Mouse (Mus musculus) neural tube, embryonic 12.5 days (tissue): Measurements from ENCODE around the gene Upf2. TPM values are rescaled to one million over a fixed set of nuclear protein-coding genes. Genes with fewer than 3 reads are reported as not detected.

Experiments used
- ATAC-seq: fragments of 200-750 bp; cut with Nextera tagmentation; 2 replicates; pipeline ENCODE4 v1.8.0; 2017; ENCODE audit warnings: low read depth, mild to moderate bottlenecking, moderate TSS enrichment, moderate library complexity; ENCODE audit not compliant: low FRiP score
- H3K27ac ChIP-seq: fragments of 300-500 bp; sonication (generic); 2 replicates; pipeline ENCODE4 v1.5.1; 2016
- H3K27me3 ChIP-seq: fragments of 300-500 bp; sonication (generic); replicated peaks from 2 replicates; pipeline ENCODE4 v1.6.1; 2016; ENCODE audit warnings: mild to moderate bottlenecking
- H3K36me3 ChIP-seq: fragments of 300-500 bp; sonication (generic); 2 replicates; pipeline ENCODE4 v1.6.1; 2016; ENCODE audit warnings: mild to moderate bottlenecking
- H3K4me1 ChIP-seq: fragments of 300-500 bp; sonication (generic); 2 replicates; pipeline ENCODE4 v1.6.1; 2016
- H3K4me2 ChIP-seq: fragments of 300-500 bp; sonication (generic); replicated peaks from 2 replicates; pipeline ENCODE4 v1.6.1; 2016; ENCODE audit warnings: mild to moderate bottlenecking
- H3K4me3 ChIP-seq: fragments of 300-500 bp; sonication (generic); 2 replicates; pipeline ENCODE4 v1.5.1; 2016
- H3K9ac ChIP-seq: fragments of 300-500 bp; sonication (generic); 2 replicates; pipeline ENCODE4 v1.6.1; 2016; ENCODE audit warnings: mild to moderate bottlenecking
- H3K9me3 ChIP-seq: fragments of 300-500 bp; sonication (generic); 2 replicates; pipeline ENCODE4 v1.6.1; 2016; ENCODE audit warnings: mild to moderate bottlenecking
- WGBS: fragments of 180-500 bp; shearing (Covaris S2); methylation state at CpG from one replicate; pipeline ENCODE4 v1.1.7; 2016; 5-methylcytosine and 5-hydroxymethylcytosine counted together
- polyA plus RNA-seq: library from polyadenylated mRNA; unstranded; fragments of >200 nt; fragmentation: Nextera tagmentation; extraction: Ambion mirVana; gene quantifications from 2 replicates; pipeline ENCODE4 v1.2.1, GENCODE M21; 2016

Upf2 gene
- polyA plus RNA-seq = 11.3 and 13.1 TPM in 2 replicates

DNA sequence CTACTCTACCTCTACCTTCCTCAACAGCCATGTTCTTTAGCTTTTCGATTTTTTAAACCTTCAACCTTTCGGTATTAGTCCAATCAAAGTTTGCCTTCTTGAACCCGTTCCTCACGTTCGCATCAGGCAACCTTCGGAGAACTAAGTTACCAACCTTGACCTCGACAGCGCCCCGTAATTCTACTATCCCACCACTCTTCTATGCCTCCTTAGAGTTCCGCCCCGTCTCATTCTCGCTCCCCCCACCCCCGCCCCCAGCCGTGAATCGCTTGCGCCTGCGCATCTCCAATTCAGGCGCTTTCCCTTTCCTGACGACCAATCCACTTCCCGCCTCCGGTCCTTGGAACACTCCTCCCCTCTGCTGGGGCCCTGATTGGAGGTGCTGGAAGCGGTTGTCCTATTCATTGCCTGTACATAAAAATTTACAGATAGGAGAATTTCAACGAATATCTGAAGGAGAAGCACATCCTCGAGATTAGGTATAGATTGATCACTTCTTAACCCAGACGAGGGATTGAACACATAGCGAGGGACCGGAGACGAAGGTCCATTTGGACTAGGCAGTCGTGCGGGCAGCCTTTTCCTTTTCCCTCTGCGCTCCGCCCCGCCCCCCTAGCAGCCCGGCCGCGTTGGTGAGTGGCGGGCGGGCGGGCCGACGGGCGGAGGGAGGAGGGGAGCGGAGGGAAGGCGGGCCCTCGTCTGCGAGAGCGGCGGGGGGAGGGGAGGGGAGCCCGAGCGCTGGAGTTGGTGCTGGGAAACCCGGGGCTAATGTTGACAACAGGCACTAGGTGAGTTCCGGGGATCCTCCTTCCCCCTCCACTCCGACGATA is at the start of gene Upf2:
TSS of gene Upf2 (plus strand) at position 704 of the 830 bp plus-strand sequence.
- H3K36me3 ChIP-seq = no peaks in the 10 kb centered on the region
- H3K27ac ChIP-seq = peak within 1 kb of the TSS; percentile 50
- peak; percentile 95 for ATAC-seq
- peak within 1 kb of the TSS; percentile 94 for H3K4me3 ChIP-seq
- H3K4me2 ChIP-seq = peak within 1 kb of the TSS; percentile 91
- no peaks in the 10 kb centered on the region for H3K9me3 ChIP-seq
- peaks cover 13% of the 10 kb centered on the region for H3K4me1 ChIP-seq
- no peaks in the 10 kb centered on the region for H3K27me3 ChIP-seq
- WGBS = under 1% methylated on average over 47 of the region's 54 CpGs
- peak within 1 kb of the TSS; percentile 94 for H3K9ac ChIP-seq

GRCm38 (mm10) chr2:5906092-5906491 is 45.2 kb upstream of the Upf2 start:
- H3K4me2 ChIP-seq = no peak overlapping the region
- no peaks in the 10 kb centered on the region for H3K27me3 ChIP-seq
- no peak for ATAC-seq
- no peaks in the 10 kb centered on the region for H3K4me1 ChIP-seq
- no peak overlapping the region for H3K9ac ChIP-seq
- H3K27ac ChIP-seq = no peak overlapping the region
- H3K4me3 ChIP-seq = no peak overlapping the region
- peaks cover 9% of the 10 kb centered on the region; the same call in 1 of the 2 replicates for H3K36me3 ChIP-seq
- whole genome bisulfite sequencing = 58% methylated on average over 5 of the region's 5 CpGs
- H3K9me3 ChIP-seq = no peaks in the 10 kb centered on the region

GRCm38 (mm10) chr2:5906625-5907024 is 44.6 kb upstream of the Upf2 start:
- H3K9ac ChIP-seq = no peak overlapping the region
- no peak overlapping the region for H3K4me3 ChIP-seq
- WGBS = 51% methylated on average over 3 of the region's 3 CpGs

DNA sequence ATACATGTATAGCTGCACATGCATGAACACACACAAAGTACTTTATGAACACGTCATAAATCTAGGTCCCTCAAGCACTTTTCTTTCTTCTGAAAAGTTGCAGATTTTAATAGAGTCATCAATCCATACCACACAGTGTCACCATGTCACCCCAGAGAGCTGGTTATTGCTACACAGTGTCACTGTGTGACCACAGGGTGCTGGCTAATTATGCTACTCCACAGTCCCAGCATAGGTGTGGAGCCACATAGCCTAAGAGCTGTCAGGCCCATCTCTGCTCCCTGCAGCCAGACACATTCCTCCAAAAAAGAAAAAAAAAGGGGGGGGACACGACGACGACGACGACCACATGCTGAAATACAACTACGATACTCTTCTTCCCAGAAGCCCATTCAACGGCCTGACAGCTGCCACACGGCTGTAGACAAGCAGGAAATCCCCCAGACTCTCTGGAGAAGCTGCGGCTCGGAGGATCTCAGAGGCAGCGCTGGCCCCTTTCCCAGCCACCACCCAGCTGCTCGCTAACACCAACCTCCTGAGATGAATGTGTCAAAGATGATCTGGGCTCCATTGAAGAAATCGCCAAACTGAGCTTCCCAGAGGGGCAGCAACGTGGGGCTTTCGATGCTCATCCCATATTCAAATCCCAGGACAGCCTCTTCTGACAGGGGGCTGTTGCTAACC is 39.8 kb upstream of the Upf2 start:
- Histone ChIP-seq H3K4me1 (0 out of 2 replicates have a peak, but pooled peaks cover 3% of the 10 kb centered on the region), H3K4me3 (no peak overlapping the region), H3K9me3 (no peaks in the 10 kb centered on the region), H3K4me2 (no peak overlapping the region), H3K9ac (no peak overlapping the region), H3K36me3 (peaks cover 4% of the 10 kb centered on the region; the same call in 1 of the 2 replicates), H3K27me3 (no peaks in the 10 kb centered on the region), H3K27ac (no peak overlapping the region)
- ATAC-seq = no peak
- 64% methylated on average over 16 of the region's 16 CpGs for WGBS

More at GRCm38 (mm10) chr2:5906625-5907024, 44.6 kb upstream of the Upf2 start:
- 0 out of 2 replicates have a peak, but pooled peaks cover under 1% of the 10 kb centered on the region for H3K4me1 ChIP-seq
- H3K27me3 ChIP-seq = no peaks in the 10 kb centered on the region
- H3K36me3 ChIP-seq = peaks cover 8% of the 10 kb centered on the region; the same call in 1 of the 2 replicates
- H3K4me2 ChIP-seq = no peak overlapping the region
- no peak for ATAC-seq
- H3K27ac ChIP-seq = no peak overlapping the region
- H3K9me3 ChIP-seq = no peaks in the 10 kb centered on the region

DNA sequence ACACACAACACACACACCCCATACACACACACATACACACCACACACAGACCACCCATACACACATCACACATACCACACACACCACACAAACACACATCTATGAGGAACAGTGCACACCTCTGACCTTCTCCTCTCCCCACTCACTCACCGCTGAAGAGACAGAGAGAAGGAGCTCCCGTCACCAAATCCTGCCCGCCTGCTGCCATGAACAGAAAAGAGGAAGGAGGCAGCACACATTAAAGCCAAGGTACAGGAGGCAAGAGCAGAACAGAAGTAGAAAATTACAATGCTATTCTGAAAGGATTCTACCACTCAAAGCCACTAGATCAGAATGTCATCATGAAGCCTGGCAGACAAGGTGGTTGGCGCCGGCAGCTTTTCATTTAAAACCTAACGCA is 28.4 kb upstream of the Upf2 start:
- H3K36me3 ChIP-seq = peaks cover 7% of the 10 kb centered on the region
- ATAC-seq = no peak
- no peaks in the 10 kb centered on the region for H3K4me1 ChIP-seq
- H3K9me3 ChIP-seq = no peaks in the 10 kb centered on the region
- H3K27ac ChIP-seq = no peak overlapping the region
- no peaks in the 10 kb centered on the region for H3K27me3 ChIP-seq
- no peak overlapping the region for H3K9ac ChIP-seq
- WGBS = 94% methylated on average over 6 of the region's 6 CpGs
- no peak overlapping the region for H3K4me3 ChIP-seq
- H3K4me2 ChIP-seq = no peak overlapping the region

- Histone ChIP-seq H3K9me3 (no peaks in the 10 kb centered on the region), H3K9ac (no peak overlapping the region), H3K27ac (no peak overlapping the region), H3K27me3 (no peaks in the 10 kb centered on the region), H3K4me1 (no peaks in the 10 kb centered on the region), H3K4me2 (no peak overlapping the region), H3K4me3 (no peak overlapping the region), H3K36me3 (peaks cover 12% of the 10 kb centered on the region)
- ATAC-seq = no peak
- 84% methylated on average over 9 of the region's 9 CpGs for WGBS
Observed at GRCm38 (mm10) chr2:5923786-5924185, 27.5 kb upstream of the Upf2 start.

DNA sequence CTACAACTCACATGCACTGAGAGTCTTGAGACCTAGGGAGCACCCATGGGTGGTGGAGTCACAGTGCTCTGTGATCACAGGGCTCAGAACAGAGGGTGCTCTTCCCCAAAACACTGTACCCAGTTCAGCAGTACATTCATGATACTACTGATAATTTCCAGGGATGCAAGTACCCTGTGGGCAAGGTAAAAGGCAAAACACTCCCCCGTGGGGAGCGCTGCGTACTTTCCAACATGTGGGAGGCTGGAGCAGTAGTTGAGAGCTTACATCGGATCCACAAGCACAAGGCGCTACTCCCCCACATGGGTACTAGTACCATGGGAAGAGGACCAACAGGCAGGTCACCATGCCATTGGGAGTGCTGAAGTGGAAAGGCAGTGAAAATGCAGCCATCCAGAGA is 23.8 kb upstream of the Upf2 start:
- 94% methylated on average over 5 of the region's 5 CpGs for WGBS
- Histone ChIP-seq H3K4me2 (no peak overlapping the region), H3K27ac (no peak overlapping the region), H3K9me3 (no peaks in the 10 kb centered on the region), H3K4me3 (no peak overlapping the region), H3K27me3 (no peaks in the 10 kb centered on the region), H3K4me1 (no peaks in the 10 kb centered on the region), H3K9ac (no peak overlapping the region), H3K36me3 (peaks cover 17% of the 10 kb centered on the region; the same call in 1 of the 2 replicates)
- no peak for ATAC-seq

DNA sequence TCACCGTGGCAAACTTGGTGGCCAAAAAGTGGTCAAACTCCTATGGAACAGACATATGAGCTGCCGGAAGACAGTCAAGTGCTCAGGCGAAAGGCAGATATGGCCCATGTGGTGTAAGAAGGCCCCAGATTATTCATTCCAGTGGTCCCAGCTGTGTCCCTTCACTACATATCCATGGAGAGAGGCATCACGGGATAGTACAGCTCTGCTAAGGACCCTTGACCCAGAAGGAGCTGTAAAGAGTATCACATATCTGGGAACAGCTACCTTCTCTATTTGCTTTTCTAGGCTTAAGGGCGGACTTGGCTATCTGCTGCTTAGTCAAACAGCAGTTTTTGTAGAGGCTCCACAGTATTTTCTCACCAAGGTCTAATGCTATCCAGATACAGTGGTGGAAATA is 21.5 kb upstream of the Upf2 start:
- H3K4me3 ChIP-seq = no peak overlapping the region
- ATAC-seq = no peak

DNA sequence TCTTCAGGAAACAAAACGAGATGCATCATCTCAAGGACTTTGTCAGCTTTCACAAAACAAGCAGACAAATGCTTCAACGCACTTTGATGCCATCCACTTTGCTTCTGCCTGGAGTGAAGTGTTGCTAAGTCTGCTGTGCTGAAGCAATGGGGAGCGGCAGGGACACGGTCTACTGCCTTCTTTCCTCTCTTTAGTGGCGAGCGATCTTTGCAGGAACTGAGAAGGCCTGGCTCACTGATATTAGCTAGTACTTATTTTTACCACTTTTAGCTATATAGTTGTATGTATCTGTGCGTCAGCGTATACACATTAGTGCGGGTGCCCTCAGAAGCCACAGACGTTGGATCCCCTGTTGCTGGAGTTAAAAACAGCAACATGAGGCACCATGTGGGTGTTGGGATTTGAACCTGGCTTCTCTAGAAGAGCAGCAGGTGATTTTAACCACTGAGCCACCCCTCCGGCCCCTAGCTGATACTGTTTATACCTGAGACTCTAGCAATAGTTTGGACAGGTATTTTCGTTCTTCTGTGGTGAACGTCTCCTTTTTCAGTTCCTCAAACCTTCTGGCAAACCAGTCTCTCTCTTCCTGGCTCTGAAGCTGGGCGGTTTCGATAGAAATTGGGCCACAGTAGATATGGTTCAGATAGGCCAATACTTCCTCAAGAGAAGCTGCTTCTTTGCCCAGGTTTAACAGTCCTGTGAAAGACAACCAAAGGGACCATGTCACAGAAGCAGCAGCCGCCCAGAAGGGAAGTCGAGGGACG is 20.8 kb upstream of the Upf2 start:
- Histone ChIP-seq H3K27ac (no peak overlapping the region), H3K36me3 (peaks cover 17% of the 10 kb centered on the region; the same call in 1 of the 2 replicates), H3K4me2 (no peak overlapping the region), H3K4me1 (no peaks in the 10 kb centered on the region), H3K9ac (no peak overlapping the region), H3K27me3 (no peaks in the 10 kb centered on the region), H3K9me3 (no peaks in the 10 kb centered on the region), H3K4me3 (no peak overlapping the region)
- WGBS = 91% methylated on average over 18 of the region's 18 CpGs
- no peak for ATAC-seq

More for the DNA sequence above, 21.5 kb upstream of the Upf2 start:
- Histone ChIP-seq H3K27me3 (no peaks in the 10 kb centered on the region), H3K27ac (no peak overlapping the region), H3K4me1 (no peaks in the 10 kb centered on the region), H3K9ac (no peak overlapping the region), H3K36me3 (peaks cover 17% of the 10 kb centered on the region; the same call in 1 of the 2 replicates), H3K9me3 (no peaks in the 10 kb centered on the region), H3K4me2 (no peak overlapping the region)
- 87% methylated on average over 5 of the region's 5 CpGs for WGBS

DNA sequence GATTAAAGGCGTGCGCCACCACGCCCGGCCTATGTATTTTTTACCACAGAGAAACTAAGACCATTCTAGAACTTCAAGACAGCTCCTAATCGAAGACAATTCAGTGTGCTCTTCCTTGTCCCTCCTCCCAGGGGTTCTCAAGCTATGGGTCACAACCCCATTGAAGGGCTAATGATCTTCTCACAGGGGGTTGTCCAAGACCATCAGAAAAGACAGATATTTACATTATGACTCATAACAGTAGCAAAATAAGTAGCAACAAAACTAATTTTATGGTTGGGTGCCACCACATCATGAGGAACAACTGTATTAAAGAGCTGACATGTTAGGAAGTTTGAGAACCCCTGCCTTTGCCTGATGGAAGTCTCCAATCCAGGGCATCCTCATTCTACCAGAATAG is 19.3 kb upstream of the Upf2 start:
- Histone ChIP-seq H3K9me3 (no peaks in the 10 kb centered on the region), H3K9ac (no peak overlapping the region), H3K4me1 (no peaks in the 10 kb centered on the region), H3K27me3 (no peaks in the 10 kb centered on the region), H3K4me2 (no peak overlapping the region), H3K4me3 (no peak overlapping the region), H3K27ac (no peak overlapping the region), H3K36me3 (peaks cover 17% of the 10 kb centered on the region; the same call in 1 of the 2 replicates)
- no peak for ATAC-seq
- 94% methylated on average over 5 of the region's 5 CpGs for WGBS

GRCm38 (mm10) chr2:5934936-5935335 is 16.3 kb upstream of the Upf2 start:
- no peak for ATAC-seq
- H3K36me3 ChIP-seq = 0 out of 2 replicates have a peak, but pooled peaks cover 5% of the 10 kb centered on the region
- no peak overlapping the region for H3K4me2 ChIP-seq
- H3K9ac ChIP-seq = no peak overlapping the region
- no peak overlapping the region for H3K27ac ChIP-seq
- H3K4me3 ChIP-seq = no peak overlapping the region
- no peaks in the 10 kb centered on the region for H3K4me1 ChIP-seq
- no peaks in the 10 kb centered on the region for H3K27me3 ChIP-seq
- no peaks in the 10 kb centered on the region for H3K9me3 ChIP-seq
- WGBS = 83% methylated on average over 3 of the region's 3 CpGs

DNA sequence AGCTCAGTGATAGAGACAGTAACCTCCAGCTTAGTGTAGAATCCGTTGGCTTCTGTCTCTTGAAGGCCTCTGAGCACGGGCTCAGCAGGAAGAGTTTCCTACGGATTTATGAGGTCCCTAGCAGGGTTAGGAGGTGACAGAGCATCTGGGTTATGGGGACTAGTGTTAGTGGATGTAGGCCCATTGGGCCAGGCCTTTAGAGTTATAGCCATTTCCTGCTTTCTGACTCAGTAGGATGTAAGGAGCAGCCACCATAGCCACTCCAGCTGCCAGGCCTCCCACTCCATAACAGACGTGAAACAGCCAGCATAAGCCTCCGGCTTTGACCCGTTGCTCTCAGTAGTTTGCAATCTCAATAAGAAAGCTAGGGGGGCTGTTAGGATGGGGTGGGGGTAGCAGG is 15.2 kb upstream of the Upf2 start:
- Histone ChIP-seq H3K4me1 (no peaks in the 10 kb centered on the region), H3K9me3 (no peaks in the 10 kb centered on the region), H3K4me3 (no peak overlapping the region), H3K27ac (no peak overlapping the region), H3K27me3 (no peaks in the 10 kb centered on the region), H3K4me2 (no peak overlapping the region), H3K36me3 (no peaks in the 10 kb centered on the region), H3K9ac (no peak overlapping the region)
- WGBS = 69% methylated on average over 6 of the region's 6 CpGs
- ATAC-seq = no peak
